Mouse (Mus musculus) kidney, adult 2 months (tissue): ENCODE results near the gene Hoxc12. TPM values are rescaled to one million over a fixed set of nuclear protein-coding genes. Genes with fewer than 3 reads are reported as not detected.

Experiments used
- DNase-seq: peaks from one replicate; pipeline ENCODE4 v3.0.0; 2021
- H3K27ac ChIP-seq: fragments of 200-500 bp; 2 replicates; pipeline ENCODE4 v1.5.1; 2012; ENCODE audit warnings: low read depth, low read length, control low read depth, inconsistent platforms; ENCODE audit not compliant: insufficient read depth
- H3K27me3 ChIP-seq: fragments of 200-500 bp; replicated peaks from 2 replicates; pipeline ENCODE4 v1.6.1; 2012; ENCODE audit warnings: mild to moderate bottlenecking, moderate library complexity, low read length, inconsistent platforms; ENCODE audit not compliant: control insufficient read depth, insufficient read depth
- H3K36me3 ChIP-seq: fragments of 200-500 bp; 2 replicates; pipeline ENCODE4 v1.6.1; 2012; ENCODE audit warnings: mild to moderate bottlenecking, moderate library complexity, low read length, inconsistent platforms; ENCODE audit not compliant: control insufficient read depth, insufficient read depth
- H3K4me1 ChIP-seq: fragments of 200-500 bp; 2 replicates; pipeline ENCODE4 v1.6.1; 2011; ENCODE audit warnings: low read length; ENCODE audit not compliant: control insufficient read depth, insufficient read depth
- H3K4me3 ChIP-seq: fragments of 200-500 bp; 2 replicates; pipeline ENCODE4 v1.5.1; 2011; ENCODE audit warnings: mild to moderate bottlenecking, low read depth, low read length, control low read depth; ENCODE audit not compliant: insufficient read depth
- CTCF ChIP-seq: fragments of 200-500 bp; conservative IDR thresholded peaks from 2 replicates; pipeline ENCODE4 v1.5.1; 2011; ENCODE audit warnings: low read depth, mild to moderate bottlenecking, control low read depth, low read length, moderate library complexity, mixed read lengths; ENCODE audit not compliant: insufficient read depth, insufficient read length
- POLR2A ChIP-seq: fragments of 200-500 bp; IDR thresholded peaks from one replicate; pipeline ENCODE4 v1.6.1; 2011; ENCODE audit warnings: low read depth, low read length, control low read depth
- WGBS: fragments of 180-500 bp; shearing (Covaris S2); methylation state at CpG from one replicate; pipeline ENCODE4 v1.1.7; 2018; 5-methylcytosine and 5-hydroxymethylcytosine counted together
- polyA plus RNA-seq: library from polyadenylated mRNA; depleted of rRNA; stranded (reverse); fragments of >200 nt; gene quantifications from 2 replicates; pipeline ENCODE4 v1.2.3, GENCODE M21; 2012

The Hoxc12 gene
- polyA plus RNA-seq, 1 experiment = not detected

DNA sequence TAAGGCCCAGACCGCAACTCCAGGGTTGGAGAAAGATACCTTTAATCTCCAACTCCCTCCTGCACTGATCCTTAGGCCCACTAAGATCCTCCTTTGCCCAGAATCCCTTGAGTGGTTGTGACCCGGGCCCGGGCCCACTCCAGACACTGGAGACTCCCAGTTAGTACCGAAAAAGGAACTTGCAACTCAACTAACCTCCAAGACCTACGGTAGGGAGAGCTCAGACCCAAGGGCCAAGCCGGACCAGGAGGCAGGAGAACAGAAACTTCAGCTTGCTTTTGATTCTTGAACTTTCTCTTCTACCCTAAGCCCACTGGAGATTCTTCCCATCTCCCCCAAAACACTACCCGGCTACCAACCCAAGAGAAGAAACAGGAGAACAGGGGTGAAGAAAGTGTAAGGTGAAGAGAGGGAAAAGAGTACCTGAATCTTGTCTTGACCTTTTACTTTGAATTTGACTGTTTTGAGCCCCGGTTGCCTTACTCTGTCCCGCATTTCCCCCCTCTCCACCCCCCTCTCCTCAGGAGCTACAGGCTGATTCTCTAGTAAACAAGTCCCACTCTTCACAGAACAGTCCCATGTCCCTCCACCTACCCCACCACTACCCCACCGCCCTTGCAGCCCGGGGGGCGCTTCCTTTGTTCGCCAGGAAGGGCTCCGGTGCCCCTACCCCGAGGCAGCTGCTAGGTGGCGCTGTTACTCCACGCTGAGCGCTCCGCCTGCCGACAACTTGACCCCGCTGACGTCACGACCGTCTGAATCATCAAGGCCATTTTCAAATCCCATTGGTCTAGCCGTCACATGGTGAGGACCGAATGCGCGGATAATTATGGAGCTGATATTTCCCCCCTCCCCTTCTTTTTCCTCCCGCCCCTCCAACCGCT, 29.6 kb downstream of the Hoxc12 start:
- peak; percentile 96 for DNase-seq
- H3K27ac ChIP-seq = peak overlapping the region; percentile 93
- H3K27me3 ChIP-seq = no peaks in the 10 kb centered on the region
- H3K36me3 ChIP-seq = no peaks in the 10 kb centered on the region
- 8% methylated on average over 29 of the region's 30 CpGs for WGBS
- peak; percentile 43 for TF ChIP-seq POLR2A
- TF ChIP-seq CTCF = peak; percentile 80
- H3K4me1 ChIP-seq = peaks cover 4% of the 10 kb centered on the region; the same call in 1 of the 2 replicates
- peak overlapping the region; percentile 59 for H3K4me3 ChIP-seq

- TF ChIP-seq POLR2A = no peak
- TF ChIP-seq CTCF = no peak
- H3K36me3 ChIP-seq = no peaks in the 10 kb centered on the region
- peaks cover 4% of the 10 kb centered on the region; the same call in 1 of the 2 replicates for H3K4me1 ChIP-seq
- DNase-seq = peak; percentile 53
- H3K4me3 ChIP-seq = peak within 1 kb of the TSS; percentile 59
- H3K27ac ChIP-seq = peak within 1 kb of the TSS; percentile 93
- no peaks in the 10 kb centered on the region for H3K27me3 ChIP-seq
- 3% methylated on average over 27 of the region's 27 CpGs for WGBS
These were observed 30.3 kb downstream of the Hoxc12 start, which contains the start of gene Hoxc10 for GRCm38 (mm10) chr15:102966776-102967311. Gene Hoxc10 (plus strand): TSS chr15:102966796.

DNA sequence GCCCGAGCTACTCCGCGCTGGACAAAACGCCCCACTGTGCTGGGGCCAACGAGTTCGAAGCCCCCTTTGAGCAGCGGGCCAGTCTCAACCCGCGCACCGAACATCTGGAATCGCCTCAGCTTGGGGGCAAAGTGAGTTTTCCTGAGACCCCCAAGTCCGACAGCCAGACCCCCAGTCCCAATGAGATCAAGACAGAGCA, 30.7 kb downstream of the Hoxc12 start, which contains the start of gene Hoxc5:
Gene Hoxc5, plus strand, starts transcription at position 132 of the 199 bp plus-strand sequence.
- no peak for TF ChIP-seq POLR2A
- no peak for TF ChIP-seq CTCF
- Histone ChIP-seq H3K27ac (peak within 1 kb of the TSS; percentile 93), H3K36me3 (no peaks in the 10 kb centered on the region), H3K27me3 (no peaks in the 10 kb centered on the region), H3K4me3 (peak within 1 kb of the TSS; percentile 59), H3K4me1 (peaks cover 4% of the 10 kb centered on the region; the same call in 1 of the 2 replicates)
- DNase-seq = no peak
- WGBS = 3% methylated on average over 12 of the region's 12 CpGs

GRCm38 (mm10) chr15:102967511-102968397, 31.2 kb downstream of the Hoxc12 start:
- Histone ChIP-seq H3K4me1 (peaks cover 4% of the 10 kb centered on the region; the same call in 1 of the 2 replicates), H3K36me3 (no peaks in the 10 kb centered on the region), H3K27me3 (no peaks in the 10 kb centered on the region), H3K4me3 (peak overlapping the region; percentile 59), H3K27ac (peak overlapping the region; percentile 85)
- TF ChIP-seq POLR2A (no peak), CTCF (no peak)
- WGBS = 12% methylated on average over 34 of the region's 34 CpGs
- DNase-seq = no peak

GRCm38 (mm10) chr15:102969296-102969695, 32.7 kb downstream of the Hoxc12 start:
- Histone ChIP-seq H3K4me3 (no peak overlapping the region), H3K36me3 (no peaks in the 10 kb centered on the region), H3K4me1 (peaks cover 4% of the 10 kb centered on the region; the same call in 1 of the 2 replicates), H3K27ac (peak overlapping the region; percentile 71), H3K27me3 (no peaks in the 10 kb centered on the region)
- DNase-seq = no peak
- TF ChIP-seq CTCF = no peak
- no peak for TF ChIP-seq POLR2A
- WGBS = 50% methylated on average over 1 of the region's 1 CpGs

- peaks cover 4% of the 10 kb centered on the region; the same call in 1 of the 2 replicates for H3K4me1 ChIP-seq
- H3K27ac ChIP-seq = peak overlapping the region; percentile 26
- no peak overlapping the region for H3K4me3 ChIP-seq
- H3K27me3 ChIP-seq = no peaks in the 10 kb centered on the region
- TF ChIP-seq CTCF = no peak
- no peak for TF ChIP-seq POLR2A
- DNase-seq = peak; percentile 67
- H3K36me3 ChIP-seq = no peaks in the 10 kb centered on the region
- 8% methylated on average over 12 of the region's 12 CpGs for WGBS
These were observed 34.2 kb downstream of the Hoxc12 start for GRCm38 (mm10) chr15:102970740-102971139.
